Mouse (Mus musculus): ENCODE results near the gene Gdpgp1. TPM values are rescaled to one million over a fixed set of nuclear protein-coding genes. Genes with fewer than 3 reads are reported as not detected.

The Gdpgp1 gene
- total RNA-seq (2012; rRNA removed) (3.4 and 4.0 TPM in 2 replicates), polyA plus RNA-seq (2012; ENCODE audit: insufficient read depth in 1 of 2, insufficient read length in 2 of 2, low read depth in 1 of 2, low replicate concordance in 2 of 2, missing spikeins in 1 of 2) (1 to 10 TPM in 1 of 2 experiments, not detected in 1; 4.6 TPM)

GRCm38 (mm10) chr7:80232489-80233029 lies at the start of gene Gdpgp1, which contains the start of gene Cib1:
Gdpgp1 (plus strand) TSS chr7:80232865.
Cib1 (minus strand) TSS chr7:80232813.
- TF ChIP-seq UBTF (IDR thresholded peaks at IDR 0.05; ENCODE audit: borderline replicate concordance, insufficient read depth, low read depth, low read length): 0 out of 2 replicates have a peak, but pooled peaks have one; percentile 68
- TF ChIP-seq ZKSCAN1 (IDR thresholded peaks at IDR 0.05; ENCODE audit: low read depth, low read length): no peak
- 0 out of 4 replicates have a peak, but pooled peaks of 1 of the 2 experiments have one; percentile 7 for TF ChIP-seq EP300 (IDR thresholded peaks at IDR 0.05; ENCODE audit: low read depth in 1 of 2, low read length in 2 of 2)
- TF ChIP-seq MAFK (IDR thresholded peaks at IDR 0.05; ENCODE audit: borderline replicate concordance, low read depth, low read length): no peak
- no peak for TF ChIP-seq ZNF384 (IDR thresholded peaks at IDR 0.05; ENCODE audit: low read depth, low read length)
- TF ChIP-seq CHD1 (IDR thresholded peaks at IDR 0.05; ENCODE audit: low read depth, low read length): no peak
- TF ChIP-seq RCOR1 (IDR thresholded peaks at IDR 0.05; ENCODE audit: low read depth, low read length): 0 out of 2 replicates have a peak, but pooled peaks have one; percentile 15
- TF ChIP-seq CTCF (IDR thresholded peaks at IDR 0.05 in 2 of 3, conservative IDR thresholded peaks at IDR 0.05 in 1 of 3; ENCODE audit: control insufficient read depth in 1 of 3, insufficient read depth in 1 of 3, low read depth in 2 of 3, low read length in 3 of 3, poor library complexity in 1 of 3, severe bottlenecking in 1 of 3): 0 out of 6 replicates have a peak, but pooled peaks of 1 of the 3 experiments have one; percentile 13
- TF ChIP-seq CHD2 (IDR thresholded peaks at IDR 0.05; ENCODE audit: low read length): no peak
- TF ChIP-seq ELF1 (IDR thresholded peaks at IDR 0.05; ENCODE audit: low read depth, low read length): peak; percentile 75
- TF ChIP-seq USF2 (IDR thresholded peaks at IDR 0.05; ENCODE audit: borderline replicate concordance in 1 of 2, insufficient read depth in 1 of 2, low read depth in 1 of 2, low read length in 2 of 2): peak; percentile 55 to 81; a peak in 3 of 4 replicates
- TF ChIP-seq KAT2A (conservative IDR thresholded peaks at IDR 0.05; ENCODE audit: low read depth, low read length): no peak; the same call in 1 of the 2 replicates
- TF ChIP-seq NELFE (IDR thresholded peaks at IDR 0.05; ENCODE audit: low read depth, low read length): peak; percentile 65
- TF ChIP-seq MAX (IDR thresholded peaks at IDR 0.05; ENCODE audit: low read length): peak; percentile 95
- TF ChIP-seq SIN3A (IDR thresholded peaks at IDR 0.05; ENCODE audit: low read length): peak; percentile 83
- 0 out of 2 replicates have a peak, but pooled peaks have one; percentile 12 for TF ChIP-seq ETS1 (IDR thresholded peaks at IDR 0.05; ENCODE audit: low read depth, low read length)
- TF ChIP-seq MXI1 (IDR thresholded peaks at IDR 0.05; ENCODE audit: low read depth, low read length): peak; percentile 92
- no peak for TF ChIP-seq E2F4 (IDR thresholded peaks at IDR 0.05; ENCODE audit: borderline replicate concordance, low read depth, low read length)
- peak; percentile 55 for TF ChIP-seq MAZ (IDR thresholded peaks at IDR 0.05; ENCODE audit: low read depth, low read length)
- no peak for TF ChIP-seq MEF2A (IDR thresholded peaks at IDR 0.05; ENCODE audit: extremely low read depth, insufficient replicate concordance, low read depth, low read length, poor library complexity, severe bottlenecking)
- no peak for TF ChIP-seq POLR2AphosphoS5 (IDR thresholded peaks at IDR 0.05; ENCODE audit: borderline replicate concordance, low read depth, low read length)
- no peak for TF ChIP-seq ZC3H11A (IDR thresholded peaks at IDR 0.05; ENCODE audit: low read depth, low read length)
- no peak for TF ChIP-seq SMC3 (IDR thresholded peaks at IDR 0.05; ENCODE audit: low read depth, low read length)
- TF ChIP-seq POLR2AphosphoS2 (IDR thresholded peaks at IDR 0.05; ENCODE audit: low read length): peak; percentile 72
- peak; percentile 11 to 75; a peak in 2 of 4 replicates for TF ChIP-seq POLR2A (IDR thresholded peaks at IDR 0.05; ENCODE audit: control insufficient read depth in 1 of 2, insufficient read depth in 1 of 2, low read depth in 1 of 2, low read length in 2 of 2, poor library complexity in 1 of 2)
- peak; percentile 97 for TF ChIP-seq USF1 (IDR thresholded peaks at IDR 0.05; ENCODE audit: low read depth, low read length)
- TF ChIP-seq MYC (IDR thresholded peaks at IDR 0.05; ENCODE audit: low read depth, low read length): peak; percentile 82
- peak; percentile 84 for TF ChIP-seq NRF1 (IDR thresholded peaks at IDR 0.05; ENCODE audit: insufficient read depth, low read depth, low read length, poor library complexity, severe bottlenecking)
- TF ChIP-seq TCF12 (IDR thresholded peaks at IDR 0.05; ENCODE audit: low read depth, low read length): peak; percentile 47
- no peak for TF ChIP-seq RAD21 (IDR thresholded peaks at IDR 0.05; ENCODE audit: low read depth, low read length)
- peak; percentile 98 for TF ChIP-seq BHLHE40 (IDR thresholded peaks at IDR 0.05; ENCODE audit: borderline replicate concordance, low read depth, low read length)
- peak; percentile 76 for TF ChIP-seq HCFC1 (IDR thresholded peaks at IDR 0.05; ENCODE audit: low read depth, low read length)
- peak; percentile 64 for TF ChIP-seq ZMIZ1 (IDR thresholded peaks at IDR 0.05; ENCODE audit: low read depth, low read length)
- TF ChIP-seq MYB (IDR thresholded peaks at IDR 0.05; ENCODE audit: low read depth, low read length): no peak
- no peak for TF ChIP-seq JUND (IDR thresholded peaks at IDR 0.05; ENCODE audit: low read depth, low read length)
- Histone ChIP-seq H3K27ac (ENCODE audit: control insufficient read depth, low read depth, low read length) (peak within 1 kb of the TSS; percentile 66), H3K4me1 (ENCODE audit: control insufficient read depth in 1 of 2, insufficient read depth in 2 of 2, low read length in 2 of 2) (peaks cover 5 to 6% of the 10 kb centered on the region in 2 experiments; a peak in 3 of 4 replicates), H3K79me2 (ENCODE audit: control insufficient read depth, insufficient read depth, low read length, poor library complexity) (peaks cover 10% of the 10 kb centered on the region), H3K9me3 (replicated peaks; ENCODE audit: insufficient read depth, low read length) (no peaks in the 10 kb centered on the region), H3K36me3 (ENCODE audit: control insufficient read depth in 1 of 2, insufficient read depth in 2 of 2, low read length in 2 of 2) (peaks cover 0 to 6% of the 10 kb centered on the region in 2 experiments; a peak in 2 of 4 replicates), H3K4me3 (ENCODE audit: control insufficient read depth in 1 of 2, insufficient read depth in 1 of 2, low read depth in 2 of 2, low read length in 2 of 2) (peak within 1 kb of the TSS; percentile 85 to 91), H3K27me3 (ENCODE audit: control insufficient read depth in 1 of 2, insufficient read depth in 2 of 2, low read length in 2 of 2) (no peaks in the 10 kb centered on the region), H3K9ac (ENCODE audit: control insufficient read depth, low read depth, low read length, poor library complexity, severe bottlenecking) (peak within 1 kb of the TSS; percentile 78)
- DNase-seq (ENCODE audit: low read depth, low spot score): peak; percentile 96

Measured in MEL (cell line).